Mouse (Mus musculus): Measurements from ENCODE around the gene Brms1. TPM values are rescaled to one million over a fixed set of nuclear protein-coding genes. Genes with fewer than 3 reads are reported as not detected.
A peak's percentile ranks its signal among the peaks of the same experiment; 100 is the strongest.

The Brms1 gene
- 20.7 and 22.6 TPM in 2 replicates for polyA plus RNA-seq (2015; fragmentation: Nextera tagmentation; extraction: Ambion mirVana)

DNA sequence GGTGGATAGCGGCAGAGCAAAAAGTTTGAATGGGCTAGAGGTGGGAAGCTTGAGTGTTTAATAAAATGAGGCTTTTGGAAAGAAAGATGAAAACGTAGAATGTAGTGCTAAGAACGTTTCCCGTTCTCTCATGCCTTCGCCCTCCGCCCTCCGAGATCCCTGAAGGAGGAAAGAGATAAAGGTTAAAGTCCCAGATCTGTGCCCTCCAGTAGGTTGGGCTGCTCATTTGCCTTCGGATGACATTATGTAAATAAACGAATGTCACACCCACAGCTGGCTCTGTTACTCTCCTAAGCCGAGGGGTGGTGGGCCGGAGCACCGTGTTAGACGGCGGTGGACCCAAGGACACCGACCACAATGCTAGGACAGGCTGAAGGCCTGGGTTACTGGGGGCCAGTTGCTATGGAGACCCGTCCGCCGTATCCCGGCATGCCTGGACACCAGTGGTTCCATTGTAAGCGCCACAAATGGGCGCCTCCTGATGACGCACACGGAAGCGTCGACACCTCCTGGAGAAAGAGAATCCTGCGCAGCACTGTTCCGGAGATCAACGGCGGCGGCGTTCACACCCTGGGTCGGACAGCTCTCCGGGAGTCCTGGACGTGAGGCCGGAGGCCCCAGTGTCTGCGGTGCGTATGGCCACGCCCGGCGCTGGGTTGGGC lies at the start of gene Brms1:
TSS of gene Brms1 (plus strand) at position 493 of the 662 bp plus-strand sequence.
- H3K27me3 ChIP-seq (ENCODE audit: insufficient read depth, low read length): 0 out of 2 replicates have a peak, but pooled peaks cover 4% of the 10 kb centered on the region
- H3K27ac ChIP-seq (ENCODE audit: low read depth): peak within 1 kb of the TSS; percentile 85
- peak within 1 kb of the TSS; percentile 89 for H3K4me3 ChIP-seq (ENCODE audit: low read depth, low read length)
- DNase-seq (peak; percentile 93), ATAC-seq (peak; percentile 84)
- no peaks in the 10 kb centered on the region for H3K9me3 ChIP-seq (ENCODE audit: low read length)
- H3K4me1 ChIP-seq (ENCODE audit: insufficient read depth): peaks cover 23% of the 10 kb centered on the region
- H3K36me3 ChIP-seq (replicated peaks; ENCODE audit: insufficient read depth, low read length): peaks cover 5% of the 10 kb centered on the region; the same call in 1 of the 2 replicates
- H3K9ac ChIP-seq (replicated peaks): peak within 1 kb of the TSS; percentile 96
- peak within 1 kb of the TSS; percentile 100 for H3K4me2 ChIP-seq (ENCODE audit: low read depth, low read length)
- WGBS (ENCODE audit: insufficient replicate concordance): 4% methylated on average over 40 of the region's 40 CpGs
- no peak for TF ChIP-seq CTCF (IDR thresholded peaks at IDR 0.05; ENCODE audit: low read depth)
- TF ChIP-seq EP300 (IDR thresholded peaks at IDR 0.05; ENCODE audit: low read depth): no peak

DNA sequence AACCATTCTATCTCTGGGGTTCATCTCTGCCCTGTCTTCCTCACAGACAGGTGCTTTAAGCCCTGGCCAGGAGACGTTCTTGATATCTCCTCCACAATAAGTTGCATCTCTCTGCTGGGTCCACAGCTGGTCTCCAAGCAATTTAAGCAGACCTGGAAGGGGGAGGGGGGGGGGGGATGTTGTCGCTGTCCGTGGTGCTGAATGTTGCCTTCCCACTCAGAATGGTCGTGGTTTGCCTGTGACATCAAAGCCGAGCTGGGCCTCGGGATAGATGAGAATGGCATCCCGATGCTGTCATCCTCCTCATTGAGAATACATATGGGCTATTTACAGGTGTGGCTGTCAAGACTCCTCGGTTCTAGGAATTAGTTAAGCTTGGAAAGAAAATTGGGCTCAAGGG lies 48.8 kb upstream of the Brms1 start:
- Histone ChIP-seq H3K27ac (ENCODE audit: low read depth) (no peak overlapping the region), H3K36me3 (replicated peaks; ENCODE audit: insufficient read depth, low read length) (no peaks in the 10 kb centered on the region), H3K9me3 (ENCODE audit: low read length) (no peaks in the 10 kb centered on the region), H3K4me3 (ENCODE audit: low read depth, low read length) (no peak overlapping the region), H3K27me3 (ENCODE audit: insufficient read depth, low read length) (peaks cover 38% of the 10 kb centered on the region), H3K4me2 (ENCODE audit: low read depth, low read length) (no peak overlapping the region), H3K4me1 (ENCODE audit: insufficient read depth) (no peaks in the 10 kb centered on the region), H3K9ac (replicated peaks) (no peak overlapping the region)
- ATAC-seq (no peak), DNase-seq (peak; percentile 32)
- TF ChIP-seq EP300 (IDR thresholded peaks at IDR 0.05; ENCODE audit: low read depth): no peak
- no peak for TF ChIP-seq CTCF (IDR thresholded peaks at IDR 0.05; ENCODE audit: low read depth)
- 11% methylated on average over 8 of the region's 8 CpGs for WGBS (ENCODE audit: insufficient replicate concordance)

DNA sequence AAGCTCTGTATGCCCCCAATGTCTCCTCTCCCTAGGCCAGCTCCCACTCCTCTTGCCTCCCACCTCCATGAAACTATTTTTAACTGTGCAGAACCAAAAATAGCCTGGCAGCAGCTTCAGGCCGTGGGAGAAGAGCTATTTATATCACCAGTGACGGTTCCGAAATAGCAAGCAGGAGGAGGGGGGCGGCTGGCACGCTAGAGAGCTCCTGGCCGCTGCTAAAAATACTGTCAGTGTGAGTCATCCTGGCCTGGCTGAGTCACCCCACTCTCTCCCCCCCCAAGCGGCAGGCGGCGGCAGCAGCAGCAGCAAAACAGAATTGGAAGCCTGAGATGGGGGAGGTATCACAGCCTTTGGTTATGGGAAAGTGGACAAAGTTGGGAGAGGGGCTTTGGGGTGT lies 48.2 kb upstream of the Brms1 start:
- Histone ChIP-seq H3K27me3 (ENCODE audit: insufficient read depth, low read length) (peaks cover 37% of the 10 kb centered on the region), H3K36me3 (replicated peaks; ENCODE audit: insufficient read depth, low read length) (no peaks in the 10 kb centered on the region), H3K9me3 (ENCODE audit: low read length) (no peaks in the 10 kb centered on the region), H3K9ac (replicated peaks) (no peak overlapping the region), H3K4me2 (ENCODE audit: low read depth, low read length) (no peak overlapping the region), H3K4me3 (ENCODE audit: low read depth, low read length) (no peak overlapping the region), H3K27ac (ENCODE audit: low read depth) (no peak overlapping the region), H3K4me1 (ENCODE audit: insufficient read depth) (no peaks in the 10 kb centered on the region)
- DNase-seq (peak; percentile 29), ATAC-seq (peak; percentile 31; the same call in 1 of the 2 replicates)
- WGBS (ENCODE audit: insufficient replicate concordance): 4% methylated on average over 9 of the region's 9 CpGs
- TF ChIP-seq EP300 (IDR thresholded peaks at IDR 0.05; ENCODE audit: low read depth) (no peak), CTCF (IDR thresholded peaks at IDR 0.05; ENCODE audit: low read depth) (no peak)

DNA sequence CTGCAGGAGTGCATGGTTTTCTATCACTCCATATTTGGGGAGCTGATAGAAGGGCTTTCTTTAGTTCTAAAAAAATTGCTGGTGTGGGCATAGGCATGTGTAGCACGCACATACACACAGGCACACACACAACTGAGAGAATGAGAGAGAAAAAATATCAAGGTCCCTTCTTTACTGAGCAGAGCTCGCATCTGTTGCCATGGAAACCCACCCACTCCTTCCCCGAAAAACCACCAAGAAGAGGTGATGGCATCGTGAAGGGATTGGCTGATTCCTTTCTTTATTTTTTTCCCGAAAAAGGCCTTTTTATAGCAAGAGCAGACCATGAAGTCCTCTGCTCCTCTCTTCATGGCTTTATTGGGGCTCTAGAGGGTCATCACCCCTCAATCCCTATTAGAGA lies 47.1 kb upstream of the Brms1 start:
- Histone ChIP-seq H3K4me3 (ENCODE audit: low read depth, low read length) (no peak overlapping the region), H3K27ac (ENCODE audit: low read depth) (no peak overlapping the region), H3K9me3 (ENCODE audit: low read length) (no peaks in the 10 kb centered on the region), H3K4me2 (ENCODE audit: low read depth, low read length) (no peak overlapping the region), H3K36me3 (replicated peaks; ENCODE audit: insufficient read depth, low read length) (no peaks in the 10 kb centered on the region), H3K9ac (replicated peaks) (no peak overlapping the region), H3K4me1 (ENCODE audit: insufficient read depth) (no peaks in the 10 kb centered on the region), H3K27me3 (ENCODE audit: insufficient read depth, low read length) (peaks cover 33% of the 10 kb centered on the region)
- DNase-seq: no peak
- WGBS (ENCODE audit: insufficient replicate concordance): 55% methylated on average over 5 of the region's 5 CpGs
- ATAC-seq: no peak
- TF ChIP-seq EP300 (IDR thresholded peaks at IDR 0.05; ENCODE audit: low read depth) (no peak), CTCF (IDR thresholded peaks at IDR 0.05; ENCODE audit: low read depth) (no peak)

DNA sequence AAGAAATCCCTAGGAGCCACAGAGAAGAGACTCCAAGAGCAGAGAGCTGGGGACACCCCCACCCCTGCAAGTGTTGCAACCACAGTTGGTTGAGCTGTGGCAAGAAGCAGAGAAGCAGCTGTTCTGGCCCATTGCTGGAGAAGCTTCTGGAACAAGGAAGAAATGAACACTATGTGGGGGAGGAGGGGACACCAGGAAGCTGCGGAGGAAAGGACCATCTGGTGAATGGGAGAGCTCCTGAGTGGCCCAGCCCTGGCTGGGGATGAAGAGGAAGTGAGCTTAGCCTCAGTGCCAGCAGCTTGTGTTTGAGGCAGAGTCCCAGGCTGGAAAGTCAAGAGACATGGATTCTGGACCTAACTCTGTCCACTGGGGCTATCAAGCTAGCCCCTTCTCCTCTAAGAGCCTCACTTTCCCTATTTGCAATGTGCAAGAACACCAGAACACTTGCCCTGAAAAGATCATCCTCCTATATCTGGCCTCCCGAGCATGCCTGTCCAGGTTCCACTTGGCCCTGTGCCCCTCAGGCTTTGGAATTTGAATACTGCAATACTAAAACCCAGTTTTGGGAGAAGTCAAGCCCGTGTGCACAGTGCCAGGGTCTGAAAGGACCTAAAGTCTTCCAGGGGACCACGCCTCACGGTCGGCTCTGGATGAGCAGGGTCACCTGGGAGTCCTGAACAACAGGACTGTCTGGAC lies 41.6 kb upstream of the Brms1 start:
- Histone ChIP-seq H3K9ac (replicated peaks) (no peak overlapping the region), H3K27me3 (ENCODE audit: insufficient read depth, low read length) (peaks cover 13% of the 10 kb centered on the region), H3K9me3 (ENCODE audit: low read length) (no peaks in the 10 kb centered on the region), H3K36me3 (replicated peaks; ENCODE audit: insufficient read depth, low read length) (no peaks in the 10 kb centered on the region), H3K4me1 (ENCODE audit: insufficient read depth) (no peaks in the 10 kb centered on the region; the same call in 1 of the 2 replicates), H3K27ac (ENCODE audit: low read depth) (no peak overlapping the region), H3K4me2 (ENCODE audit: low read depth, low read length) (no peak overlapping the region), H3K4me3 (ENCODE audit: low read depth, low read length) (no peak overlapping the region)
- DNase-seq (no peak), ATAC-seq (no peak)
- 59% methylated on average over 6 of the region's 6 CpGs for WGBS (ENCODE audit: insufficient replicate concordance)
- TF ChIP-seq EP300 (IDR thresholded peaks at IDR 0.05; ENCODE audit: low read depth) (no peak), CTCF (IDR thresholded peaks at IDR 0.05; ENCODE audit: low read depth) (no peak)

DNA sequence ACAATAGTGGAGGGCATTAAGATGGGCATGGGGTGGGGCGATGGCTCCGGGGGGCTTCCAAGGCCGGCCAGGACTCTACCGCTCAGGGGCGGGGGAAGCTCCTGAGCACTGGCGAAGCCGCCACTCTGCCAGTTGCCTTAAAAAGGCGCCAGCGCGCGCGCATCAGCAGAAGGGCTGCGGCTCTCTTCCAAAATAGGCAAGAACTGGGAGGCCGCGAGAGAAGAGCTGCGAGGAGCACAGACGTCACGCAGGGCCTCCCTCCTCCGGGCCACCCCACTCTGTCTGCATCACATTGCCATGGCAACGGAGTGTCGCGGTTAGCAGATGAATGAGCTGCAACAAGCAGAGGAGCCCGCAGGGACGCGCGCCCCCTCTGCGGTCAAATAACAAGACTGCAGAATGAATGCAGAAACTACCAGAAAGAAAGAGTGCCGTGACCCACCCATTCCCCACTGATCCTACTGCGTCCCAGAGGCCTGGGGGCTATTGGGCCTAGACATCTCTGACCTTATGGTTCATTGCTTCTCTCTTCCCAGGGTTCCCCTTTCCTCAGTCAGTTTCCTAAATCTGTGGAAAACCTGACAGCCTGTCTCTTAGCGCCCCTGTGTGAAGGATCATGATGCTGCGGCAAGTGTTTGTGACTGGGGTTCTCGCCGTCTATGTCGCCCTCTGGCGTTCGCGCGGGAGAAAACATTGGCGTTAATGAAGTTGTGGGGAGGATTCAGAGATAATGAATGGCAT lies 39.3 kb upstream of the Brms1 start:
- Histone ChIP-seq H3K4me1 (ENCODE audit: insufficient read depth) (no peaks in the 10 kb centered on the region; the same call in 1 of the 2 replicates), H3K27me3 (ENCODE audit: insufficient read depth, low read length) (peaks cover 13% of the 10 kb centered on the region), H3K9ac (replicated peaks) (no peak overlapping the region), H3K9me3 (ENCODE audit: low read length) (no peaks in the 10 kb centered on the region), H3K36me3 (replicated peaks; ENCODE audit: insufficient read depth, low read length) (no peaks in the 10 kb centered on the region), H3K27ac (ENCODE audit: low read depth) (no peak overlapping the region), H3K4me2 (ENCODE audit: low read depth, low read length) (peak overlapping the region; percentile 26), H3K4me3 (ENCODE audit: low read depth, low read length) (no peak overlapping the region)
- ATAC-seq: peak; percentile 50
- DNase-seq: peak; percentile 77
- 1% methylated on average over 39 of the region's 39 CpGs for WGBS (ENCODE audit: insufficient replicate concordance)
- no peak for TF ChIP-seq EP300 (IDR thresholded peaks at IDR 0.05; ENCODE audit: low read depth)
- peak; percentile 90 for TF ChIP-seq CTCF (IDR thresholded peaks at IDR 0.05; ENCODE audit: low read depth)
